Mouse (Mus musculus) forebrain, embryonic 12.5 days (tissue): ENCODE data around the gene Lpp. TPM values are rescaled to one million over a fixed set of nuclear protein-coding genes. Genes with fewer than 3 reads are reported as not detected.

ENCODE experiments used
- ATAC-seq: fragments of 200-750 bp; cut with Nextera tagmentation; 2 replicates; pipeline ENCODE4 v1.8.0; 2017; ENCODE audit warnings: moderate TSS enrichment; ENCODE audit not compliant: low FRiP score
- H3K27ac ChIP-seq: fragments of 300-500 bp; sonication (generic); 2 replicates; pipeline ENCODE4 v1.5.1; 2016; ENCODE audit warnings: mild to moderate bottlenecking
- H3K27me3 ChIP-seq: fragments of 300-500 bp; sonication (generic); 2 replicates; pipeline ENCODE4 v1.6.1; 2016; ENCODE audit warnings: mild to moderate bottlenecking
- H3K36me3 ChIP-seq: fragments of 300-500 bp; sonication (generic); replicated peaks from 2 replicates; pipeline ENCODE4 v1.6.1; 2016; ENCODE audit warnings: mild to moderate bottlenecking
- H3K4me1 ChIP-seq: fragments of 300-500 bp; sonication (generic); 2 replicates; pipeline ENCODE4 v1.6.1; 2016
- H3K4me2 ChIP-seq: fragments of 300-500 bp; sonication (generic); 2 replicates; pipeline ENCODE4 v1.6.1; 2016; ENCODE audit warnings: mild to moderate bottlenecking, moderate library complexity
- H3K4me3 ChIP-seq: fragments of 300-500 bp; sonication (generic); replicated peaks from 2 replicates; pipeline ENCODE4 v1.5.1; 2016; ENCODE audit warnings: mild to moderate bottlenecking
- H3K9ac ChIP-seq: fragments of 300-500 bp; sonication (generic); 2 replicates; pipeline ENCODE4 v1.6.1; 2016; ENCODE audit warnings: mild to moderate bottlenecking
- H3K9me3 ChIP-seq: fragments of 300-500 bp; sonication (generic); 2 replicates; pipeline ENCODE4 v1.6.1; 2016
- WGBS: fragments of 180-500 bp; shearing (Covaris S2); methylation state at CpG from one replicate; pipeline ENCODE4 v1.1.7; 2016; 5-methylcytosine and 5-hydroxymethylcytosine counted together
- polyA plus RNA-seq: library from polyadenylated mRNA; unstranded; fragments of >200 nt; fragmentation: Nextera tagmentation; extraction: Ambion mirVana; gene quantifications from 2 replicates; pipeline ENCODE4 v1.2.1, GENCODE M21; 2016

Gene Lpp
- polyA plus RNA-seq, 1 experiment from 2014 or later = 18.1 TPM

DNA sequence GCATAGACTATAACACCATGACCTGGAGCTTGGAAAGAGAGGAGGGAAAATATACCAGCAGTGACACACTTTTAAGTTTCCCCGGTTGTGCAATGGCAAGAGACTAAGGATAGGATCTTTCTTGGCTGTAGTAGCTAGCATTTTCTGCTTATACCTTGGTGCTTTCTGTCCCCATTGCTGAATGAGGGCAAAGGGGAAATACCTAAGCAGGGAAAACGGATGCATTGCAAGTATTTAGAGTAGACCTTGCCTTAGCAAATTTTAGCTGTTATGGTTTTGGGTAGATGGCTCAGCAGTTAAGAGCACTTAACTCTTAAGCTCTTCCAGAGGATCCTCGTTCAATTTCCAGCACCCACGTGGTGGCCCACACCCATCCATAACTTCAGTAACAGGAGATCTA lies 436.6 kb downstream of the Lpp start:
- Histone ChIP-seq H3K36me3 (no peaks in the 10 kb centered on the region), H3K27ac (no peak overlapping the region), H3K9ac (no peak overlapping the region), H3K4me3 (no peak overlapping the region), H3K4me1 (no peaks in the 10 kb centered on the region), H3K27me3 (no peaks in the 10 kb centered on the region), H3K9me3 (no peaks in the 10 kb centered on the region), H3K4me2 (no peak overlapping the region)
- no peak for ATAC-seq
- 82% methylated on average over 4 of the region's 4 CpGs for WGBS

- H3K9ac ChIP-seq = no peak overlapping the region
- H3K4me2 ChIP-seq = no peak overlapping the region
- no peaks in the 10 kb centered on the region for H3K27me3 ChIP-seq
- no peak overlapping the region for H3K4me3 ChIP-seq
- 62% methylated on average over 7 of the region's 7 CpGs for WGBS
- H3K36me3 ChIP-seq = no peaks in the 10 kb centered on the region
- H3K4me1 ChIP-seq = no peaks in the 10 kb centered on the region
- ATAC-seq = no peak
- H3K9me3 ChIP-seq = no peaks in the 10 kb centered on the region
- H3K27ac ChIP-seq = no peak overlapping the region
These were observed 437.6 kb downstream of the Lpp start for GRCm38 (mm10) chr16:24830939-24831338.

DNA sequence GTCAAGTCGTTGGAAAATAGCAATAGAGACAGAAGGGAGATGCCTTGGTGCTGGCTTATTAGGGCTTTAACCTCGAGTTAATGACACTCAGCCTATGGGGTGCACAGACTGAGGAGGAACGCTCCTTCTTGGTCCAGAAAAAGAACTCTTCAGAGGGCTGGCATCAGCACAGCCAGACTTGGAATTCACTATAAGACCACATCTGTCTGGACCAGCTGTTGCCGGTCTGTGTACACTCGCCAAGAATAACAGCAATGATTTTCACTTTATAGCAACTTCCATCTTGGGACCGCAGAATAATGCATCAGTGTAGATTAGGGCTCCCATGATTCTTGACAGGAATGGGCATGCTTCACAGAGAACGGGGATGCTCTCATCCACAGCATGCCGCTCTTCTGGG lies 439.9 kb downstream of the Lpp start:
- no peaks in the 10 kb centered on the region for H3K36me3 ChIP-seq
- no peak overlapping the region for H3K9ac ChIP-seq
- no peaks in the 10 kb centered on the region for H3K4me1 ChIP-seq
- H3K27me3 ChIP-seq = no peaks in the 10 kb centered on the region
- H3K4me3 ChIP-seq = no peak overlapping the region
- H3K4me2 ChIP-seq = no peak overlapping the region
- ATAC-seq = no peak
- H3K27ac ChIP-seq = no peak overlapping the region
- 89% methylated on average over 8 of the region's 8 CpGs for WGBS
- no peaks in the 10 kb centered on the region for H3K9me3 ChIP-seq

- no peaks in the 10 kb centered on the region for H3K4me1 ChIP-seq
- H3K27ac ChIP-seq = no peak overlapping the region
- ATAC-seq = no peak
- no peak overlapping the region for H3K4me2 ChIP-seq
- H3K9ac ChIP-seq = no peak overlapping the region
- H3K4me3 ChIP-seq = no peak overlapping the region
- H3K9me3 ChIP-seq = no peaks in the 10 kb centered on the region
- no peaks in the 10 kb centered on the region for H3K36me3 ChIP-seq
- 79% methylated on average over 9 of the region's 9 CpGs for WGBS
- H3K27me3 ChIP-seq = no peaks in the 10 kb centered on the region
These were observed 441.2 kb downstream of the Lpp start for GRCm38 (mm10) chr16:24834536-24834935.

- ATAC-seq = no peak
- 83% methylated on average over 5 of the region's 5 CpGs for WGBS
- Histone ChIP-seq H3K36me3 (no peaks in the 10 kb centered on the region), H3K4me3 (no peak overlapping the region), H3K9ac (no peak overlapping the region), H3K4me1 (no peaks in the 10 kb centered on the region), H3K9me3 (no peaks in the 10 kb centered on the region), H3K27me3 (no peaks in the 10 kb centered on the region), H3K27ac (no peak overlapping the region), H3K4me2 (no peak overlapping the region)
These were observed 443.2 kb downstream of the Lpp start for GRCm38 (mm10) chr16:24836550-24836949.

DNA sequence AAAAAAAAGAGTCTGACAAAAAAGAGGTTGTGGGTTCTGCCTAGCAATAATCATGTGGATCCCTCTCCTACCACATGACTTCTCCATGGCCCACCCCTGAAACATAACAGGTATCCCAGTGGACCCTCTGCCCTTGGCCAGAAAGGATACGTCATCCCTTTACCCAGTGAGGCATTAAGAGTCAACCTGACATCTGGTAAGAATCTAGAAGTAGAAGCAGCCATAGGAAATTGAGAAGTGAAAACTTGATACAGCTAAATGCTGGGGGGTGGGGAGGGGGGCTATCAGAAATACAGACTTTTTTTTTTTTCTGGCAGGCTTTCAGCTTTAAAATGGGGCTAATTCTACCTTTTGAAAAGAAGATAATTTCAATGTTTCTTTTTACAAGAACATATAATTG lies 445.7 kb downstream of the Lpp start:
- 80% methylated on average over 1 of the region's 1 CpGs for WGBS
- H3K9ac ChIP-seq = no peak overlapping the region
- H3K9me3 ChIP-seq = no peaks in the 10 kb centered on the region
- H3K4me1 ChIP-seq = no peaks in the 10 kb centered on the region
- no peak for ATAC-seq
- no peak overlapping the region for H3K27ac ChIP-seq
- no peaks in the 10 kb centered on the region for H3K27me3 ChIP-seq
- no peaks in the 10 kb centered on the region for H3K36me3 ChIP-seq
- no peak overlapping the region for H3K4me3 ChIP-seq
- no peak overlapping the region for H3K4me2 ChIP-seq

DNA sequence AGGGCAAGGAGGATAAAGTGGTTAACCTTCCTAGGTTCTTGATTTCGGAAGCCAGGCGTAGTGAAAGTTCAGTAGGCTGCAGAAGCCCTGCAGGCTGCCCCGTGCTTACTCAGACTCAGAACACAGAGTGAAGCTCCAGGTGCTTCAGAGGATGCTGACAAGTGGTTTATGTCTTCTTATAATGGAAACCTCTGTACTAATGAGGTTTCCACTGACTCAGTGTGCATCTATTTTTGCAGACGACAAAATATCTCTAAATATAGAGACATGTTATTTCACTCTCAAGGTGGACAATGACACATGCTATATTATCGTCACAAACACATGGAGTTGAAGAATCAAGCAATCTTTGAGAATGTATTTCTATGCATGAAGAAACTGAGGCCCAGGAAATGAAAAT lies 446.8 kb downstream of the Lpp start:
- Histone ChIP-seq H3K27me3 (no peaks in the 10 kb centered on the region), H3K4me2 (no peak overlapping the region), H3K4me1 (no peaks in the 10 kb centered on the region), H3K27ac (no peak overlapping the region), H3K36me3 (no peaks in the 10 kb centered on the region), H3K9me3 (no peaks in the 10 kb centered on the region), H3K4me3 (no peak overlapping the region), H3K9ac (no peak overlapping the region)
- 95% methylated on average over 5 of the region's 5 CpGs for WGBS
- no peak for ATAC-seq

GRCm38 (mm10) chr16:24846141-24846540 lies 452.8 kb downstream of the Lpp start:
- ATAC-seq = no peak
- Histone ChIP-seq H3K27me3 (no peaks in the 10 kb centered on the region), H3K36me3 (no peaks in the 10 kb centered on the region), H3K4me1 (no peaks in the 10 kb centered on the region), H3K9me3 (no peaks in the 10 kb centered on the region), H3K4me3 (no peak overlapping the region), H3K9ac (no peak overlapping the region), H3K27ac (no peak overlapping the region), H3K4me2 (no peak overlapping the region)
- WGBS = 87% methylated on average over 1 of the region's 1 CpGs

GRCm38 (mm10) chr16:24859509-24860140 lies 466.3 kb downstream of the Lpp start:
- H3K9ac ChIP-seq = no peak overlapping the region
- no peaks in the 10 kb centered on the region for H3K4me1 ChIP-seq
- H3K9me3 ChIP-seq = no peaks in the 10 kb centered on the region
- WGBS = 91% methylated on average over 9 of the region's 9 CpGs
- H3K36me3 ChIP-seq = no peaks in the 10 kb centered on the region
- H3K4me3 ChIP-seq = no peak overlapping the region
- no peak overlapping the region for H3K27ac ChIP-seq
- H3K27me3 ChIP-seq = no peaks in the 10 kb centered on the region
- no peak for ATAC-seq
- H3K4me2 ChIP-seq = no peak overlapping the region

- Histone ChIP-seq H3K9ac (no peak overlapping the region), H3K36me3 (no peaks in the 10 kb centered on the region), H3K27ac (no peak overlapping the region), H3K27me3 (no peaks in the 10 kb centered on the region), H3K9me3 (no peaks in the 10 kb centered on the region), H3K4me2 (no peak overlapping the region), H3K4me3 (no peak overlapping the region), H3K4me1 (no peaks in the 10 kb centered on the region)
- WGBS = 90% methylated on average over 7 of the region's 7 CpGs
- no peak for ATAC-seq
These were observed 467.1 kb downstream of the Lpp start for GRCm38 (mm10) chr16:24860445-24860844.

DNA sequence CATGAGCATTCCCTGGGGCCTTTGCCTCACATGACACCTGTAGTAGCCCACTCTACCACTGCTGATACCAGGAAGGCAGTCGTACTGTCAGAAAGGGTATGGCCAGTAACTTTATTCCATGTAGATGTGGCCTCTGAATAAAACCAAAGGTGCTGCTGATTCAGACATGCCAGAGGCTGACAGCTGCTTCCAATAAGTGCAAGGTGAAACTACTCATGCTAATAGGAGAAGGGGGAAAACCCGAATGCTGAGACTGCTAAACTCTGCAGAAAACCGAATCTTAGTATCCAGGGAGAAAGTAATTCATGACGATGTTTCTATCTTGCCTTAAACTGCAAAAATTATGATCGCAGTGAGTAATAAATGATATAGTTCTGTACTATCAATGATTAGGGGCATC lies 468.1 kb downstream of the Lpp start:
- H3K9ac ChIP-seq = no peak overlapping the region
- no peak overlapping the region for H3K4me2 ChIP-seq
- H3K36me3 ChIP-seq = no peaks in the 10 kb centered on the region
- no peaks in the 10 kb centered on the region for H3K4me1 ChIP-seq
- 86% methylated on average over 5 of the region's 5 CpGs for WGBS
- H3K27ac ChIP-seq = no peak overlapping the region
- H3K27me3 ChIP-seq = no peaks in the 10 kb centered on the region
- no peak overlapping the region for H3K4me3 ChIP-seq
- H3K9me3 ChIP-seq = no peaks in the 10 kb centered on the region
- no peak for ATAC-seq

DNA sequence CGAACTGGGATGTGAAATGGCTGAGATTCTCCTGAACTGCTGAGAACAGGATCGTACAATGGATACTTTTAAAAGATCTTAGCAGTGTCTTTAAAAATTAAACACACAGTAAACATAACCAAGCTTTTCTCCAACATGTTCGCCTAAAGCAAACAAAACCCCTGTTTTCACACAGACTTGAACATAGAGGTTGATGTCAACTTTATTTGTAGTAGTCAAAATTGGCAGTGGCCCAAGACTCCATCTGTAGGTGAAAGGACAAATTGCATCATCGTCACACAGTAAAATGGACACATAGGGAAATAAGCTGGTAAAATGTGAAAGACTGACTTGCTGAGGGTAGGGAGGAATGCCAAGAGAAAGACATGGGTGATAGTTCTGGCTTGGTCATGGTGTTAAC lies 480.9 kb downstream of the Lpp start:
- Histone ChIP-seq H3K4me2 (no peak overlapping the region), H3K9me3 (peaks cover 4% of the 10 kb centered on the region), H3K27ac (no peak overlapping the region), H3K4me1 (no peaks in the 10 kb centered on the region), H3K36me3 (no peaks in the 10 kb centered on the region), H3K27me3 (no peaks in the 10 kb centered on the region), H3K9ac (no peak overlapping the region), H3K4me3 (no peak overlapping the region)
- WGBS = 77% methylated on average over 4 of the region's 4 CpGs
- no peak for ATAC-seq

GRCm38 (mm10) chr16:24875661-24876060 lies 482.4 kb downstream of the Lpp start:
- Histone ChIP-seq H3K4me2 (no peak overlapping the region), H3K27ac (no peak overlapping the region), H3K27me3 (no peaks in the 10 kb centered on the region), H3K4me3 (no peak overlapping the region), H3K4me1 (no peaks in the 10 kb centered on the region), H3K9me3 (peaks cover 4% of the 10 kb centered on the region), H3K9ac (no peak overlapping the region), H3K36me3 (no peaks in the 10 kb centered on the region)
- ATAC-seq = no peak
- 22% methylated on average over 1 of the region's 1 CpGs for whole genome bisulfite sequencing
